Mouse (Mus musculus) adrenal gland, adult 10 weeks (tissue): ENCODE measurements around the gene Olfr1380. TPM values are rescaled to one million over a fixed set of nuclear protein-coding genes. Genes with fewer than 3 reads are reported as not detected.

Experiments
- polyA plus RNA-seq: library from polyadenylated mRNA; stranded (reverse); fragments of 350-450 nt; fragmentation: Illumina TruSeq; extraction: RNeasy Lipid Tissue Mini Kit (QIAGEN cat#74804); gene quantifications from one replicate; pipeline ENCODE4 v1.2.3, GENCODE M21; 2014; ENCODE audit warnings: low read depth, low replicate concordance

The Olfr1380 gene
- polyA plus RNA-seq: not detected

GRCm38 (mm10) chr11:49556578-49556977 lies at the start of gene Olfr1380:
TSS of gene Olfr1380 (plus strand) at chr11:49556878.

DNA sequence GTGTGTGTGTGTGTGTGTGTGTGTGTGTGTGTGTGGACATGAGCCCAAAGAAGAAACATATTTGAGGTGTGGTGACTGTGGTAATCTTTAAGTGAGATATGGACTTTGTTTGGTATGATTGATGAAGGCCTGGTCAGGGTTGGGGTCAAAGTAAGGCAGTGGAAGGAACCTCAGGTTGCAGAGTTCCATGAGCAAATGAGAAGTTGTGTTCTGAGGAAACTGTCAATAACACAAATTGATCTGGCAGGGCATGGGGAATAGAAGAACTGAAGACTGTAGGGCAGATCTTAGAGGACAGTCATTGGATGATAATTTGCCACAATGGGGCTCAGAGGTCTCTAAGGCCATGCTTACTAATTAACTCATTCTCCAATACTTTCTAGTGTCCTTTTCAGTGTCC lies 37.3 kb upstream of the Olfr1380 start, which contains the start of gene Olfr1383:
Olfr1383 (plus strand) TSS at position 301 of the 400 bp plus-strand sequence.

GRCm38 (mm10) chr11:49527947-49528346 lies 28.7 kb upstream of the Olfr1380 start, which contains the start of gene Olfr1382:
TSS of gene Olfr1382 (plus strand) at chr11:49528247.

DNA sequence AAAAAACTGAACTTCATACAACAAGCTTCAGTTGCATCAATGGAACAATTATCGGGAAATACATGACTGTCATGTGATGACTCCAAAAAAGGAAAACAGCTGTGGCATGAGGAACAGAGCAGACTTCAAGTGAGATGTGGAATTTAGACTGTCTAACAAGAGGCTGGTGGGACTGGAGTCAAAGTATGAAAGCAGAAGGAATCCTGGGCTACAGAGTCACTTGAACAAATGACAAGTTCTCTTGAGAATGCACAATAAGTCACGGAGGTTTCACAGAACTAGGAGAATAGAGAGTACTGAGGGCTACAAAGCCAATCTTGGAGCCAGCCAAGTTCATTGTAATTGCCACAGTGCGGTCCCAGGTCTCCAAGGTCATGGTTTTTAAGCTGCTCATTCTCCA lies 13.5 kb upstream of the Olfr1380 start, which contains the start of gene Olfr1381:
Olfr1381 (plus strand) TSS at position 301 of the 400 bp plus-strand sequence.

DNA sequence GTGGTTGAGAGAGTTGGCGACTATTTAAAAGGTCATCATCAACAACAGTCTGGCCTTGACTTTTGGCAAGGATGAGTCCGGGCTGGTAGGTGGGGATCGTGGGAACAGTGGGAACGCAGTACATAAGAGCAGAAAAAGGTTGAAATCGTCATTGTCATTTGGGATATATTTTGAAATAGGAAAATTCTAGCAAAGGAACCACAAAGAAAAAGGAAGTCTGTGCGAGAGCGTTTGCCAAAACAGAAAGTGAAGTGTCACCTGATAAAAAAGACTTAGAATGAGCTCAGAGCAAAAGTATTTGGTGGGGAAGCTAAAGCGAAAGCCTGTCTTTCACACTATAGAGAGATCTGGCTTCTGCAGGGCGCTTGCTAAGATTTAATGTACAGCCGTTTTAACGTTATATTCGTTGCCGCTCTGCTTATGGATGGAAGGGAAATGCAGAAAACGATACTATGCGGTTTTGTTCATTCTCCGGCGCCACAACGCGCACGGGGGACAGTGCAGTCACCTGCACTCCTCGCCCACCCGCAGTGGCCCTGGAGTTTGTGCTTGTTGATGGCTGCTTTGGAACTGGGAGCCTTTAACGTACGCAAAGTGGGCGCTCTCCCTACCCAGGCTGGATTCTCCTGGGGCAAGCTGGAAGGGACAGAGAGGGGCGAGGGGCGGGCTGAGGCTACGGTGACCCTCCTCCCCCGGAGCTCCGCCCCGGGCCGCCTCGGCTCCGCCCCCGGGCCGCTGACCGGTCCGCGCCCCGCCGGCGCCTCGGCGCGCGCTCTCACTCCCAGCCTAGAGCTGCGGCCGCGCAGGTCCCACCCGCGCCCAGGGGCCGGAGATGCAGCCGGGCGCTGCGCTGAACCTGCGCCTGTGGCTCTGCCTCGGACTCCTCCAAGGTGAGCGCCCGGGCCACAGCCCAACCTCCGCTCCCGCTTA lies 52.5 kb downstream of the Olfr1380 start, which contains the start of gene Flt4:
Flt4 (plus strand) TSS at position 326 of the 930 bp plus-strand sequence.

Other genes with a start within 250 kb of the Olfr1380 start
- gene Olfr1391, start 234.1 kb upstream of the Olfr1380 start, polyA plus RNA-seq: not detected
- gene Olfr1390, start 221.7 kb upstream of the Olfr1380 start, polyA plus RNA-seq: not detected
- gene Olfr1389, start 133.8 kb upstream of the Olfr1380 start, polyA plus RNA-seq: not detected
- not detected for gene Olfr1388, start 120.3 kb upstream of the Olfr1380 start, polyA plus RNA-seq
- not detected for gene Olfr1387, start 101.5 kb upstream of the Olfr1380 start, polyA plus RNA-seq
- gene Olfr1386, start 91.8 kb upstream of the Olfr1380 start, polyA plus RNA-seq: not detected
- not detected for gene Olfr1385, start 67.8 kb upstream of the Olfr1380 start, polyA plus RNA-seq
- not detected for gene Olfr1384, start 50.2 kb upstream of the Olfr1380 start, polyA plus RNA-seq
- not detected for gene Olfr1383, start 37.2 kb upstream of the Olfr1380 start, polyA plus RNA-seq
- not detected for gene Olfr1382, start 28.6 kb upstream of the Olfr1380 start, polyA plus RNA-seq
- not detected for gene Olfr1381, start 13.4 kb upstream of the Olfr1380 start, polyA plus RNA-seq
- 4.5 TPM for gene Flt4, start 52.4 kb downstream of the Olfr1380 start, polyA plus RNA-seq
- not detected for gene Scgb3a1, start 106.7 kb downstream of the Olfr1380 start, polyA plus RNA-seq
- gene Cnot6, start 155.8 kb downstream of the Olfr1380 start, polyA plus RNA-seq: 187 TPM
- gene Gfpt2, start 237.3 kb downstream of the Olfr1380 start, polyA plus RNA-seq: 2.6 TPM